Mouse (Mus musculus) liver, postnatal 0 days (tissue): ENCODE measurements at regions not wholly inside any gene's neighbourhood (a gene's known extent, or its start where the extent isn't known, plus 50 kb on each side); places are given as distances from the start of the nearest gene placed in this dataset.

ENCODE experiments used
- CTCF ChIP-seq: sonication (generic); IDR thresholded peaks from 2 replicates; pipeline ENCODE4 v1.5.1; 2016; ENCODE audit warnings: antibody characterized with exemption, low read depth
- EP300 ChIP-seq: IDR thresholded peaks from 2 replicates; pipeline ENCODE4 v1.6.1; 2016; ENCODE audit warnings: antibody characterized with exemption, low read depth, mild to moderate bottlenecking

DNA sequence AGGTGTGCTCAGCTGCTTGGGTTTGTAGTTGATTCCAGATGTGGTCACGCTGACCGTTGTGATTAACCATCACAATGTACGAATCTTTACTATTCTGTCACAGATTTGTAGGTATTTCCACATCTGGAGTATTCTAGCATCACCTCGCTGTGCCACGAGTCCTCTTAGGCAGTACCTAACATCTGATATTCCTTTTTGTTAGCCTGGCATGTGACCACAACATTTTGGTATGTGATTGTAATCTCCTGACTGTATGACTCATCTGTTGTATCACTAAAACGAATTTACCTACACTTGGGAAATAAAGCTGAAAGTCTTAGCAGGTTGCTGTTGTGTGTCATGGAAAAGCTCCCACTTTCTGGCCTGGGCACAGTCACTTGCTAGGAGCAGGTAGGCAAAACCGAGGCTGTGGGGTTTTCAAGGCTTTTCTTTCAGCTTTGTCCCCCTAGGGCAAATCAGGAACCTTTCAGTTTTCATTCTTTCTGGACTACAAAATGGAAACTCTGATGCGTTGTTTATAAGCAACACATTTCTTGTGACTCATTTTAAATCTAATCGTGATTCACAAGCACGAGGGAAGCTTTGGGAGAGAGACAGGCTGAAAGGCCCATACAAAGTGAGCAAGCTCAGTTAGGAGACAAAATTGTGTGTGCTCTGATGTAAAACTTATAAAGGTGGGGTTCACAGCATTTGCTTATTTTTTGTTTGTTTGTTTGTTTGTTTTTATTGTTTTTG is 371.5 kb downstream of the Gpat3 start:
- no peak for TF ChIP-seq CTCF
- no peak for TF ChIP-seq EP300
